Mouse (Mus musculus) CD8-positive naive resting alpha-beta T cell, adult 2 months (primary cell): ENCODE measurements around the gene Taf6l.

Source experiments
- DNase-seq, 2 experiments: peaks; one replicate each; pipeline ENCODE4 v3.0.0; 2022; ENCODE audit warnings: low read depth in 2 of 2, low spot score in 2 of 2

Gene Taf6l

DNA sequence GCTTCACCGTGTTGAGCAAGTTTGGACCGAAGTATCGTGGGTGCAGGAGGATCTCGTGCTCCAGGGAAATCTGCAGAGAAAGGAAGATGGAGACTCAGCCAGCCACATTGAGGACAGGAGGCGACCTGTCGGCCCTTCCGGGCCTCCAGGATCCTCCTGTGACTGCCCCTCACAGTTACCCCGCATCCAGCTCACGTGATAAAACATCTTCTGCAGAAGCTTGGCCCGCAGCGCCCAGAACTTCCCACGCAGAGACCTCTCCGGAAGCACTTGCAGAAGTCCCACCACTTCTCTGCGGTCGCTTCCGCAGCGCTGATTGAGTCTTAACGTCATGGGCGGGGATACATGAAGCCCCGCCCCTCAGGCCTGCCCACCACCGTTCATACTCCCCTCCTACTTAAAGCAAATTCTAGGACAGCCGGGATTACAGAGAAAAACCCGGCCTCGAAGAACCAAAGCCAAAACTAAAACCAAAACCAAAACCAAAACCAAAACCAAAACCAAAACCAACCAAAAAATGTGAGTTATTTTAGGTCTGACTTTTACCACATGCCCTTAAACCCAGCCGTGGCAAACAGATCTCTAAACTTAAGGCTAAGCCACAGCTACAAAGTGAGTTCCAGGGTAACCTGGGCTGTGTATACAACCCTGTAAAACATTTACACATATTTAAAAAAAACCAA is 12.2 kb upstream of the Taf6l start, which contains the start of gene Polr2g:
TSS of gene Polr2g (minus strand) at position 314 of the 683 bp plus-strand sequence.
- DNase-seq: peak; percentile 81 to 85

DNA sequence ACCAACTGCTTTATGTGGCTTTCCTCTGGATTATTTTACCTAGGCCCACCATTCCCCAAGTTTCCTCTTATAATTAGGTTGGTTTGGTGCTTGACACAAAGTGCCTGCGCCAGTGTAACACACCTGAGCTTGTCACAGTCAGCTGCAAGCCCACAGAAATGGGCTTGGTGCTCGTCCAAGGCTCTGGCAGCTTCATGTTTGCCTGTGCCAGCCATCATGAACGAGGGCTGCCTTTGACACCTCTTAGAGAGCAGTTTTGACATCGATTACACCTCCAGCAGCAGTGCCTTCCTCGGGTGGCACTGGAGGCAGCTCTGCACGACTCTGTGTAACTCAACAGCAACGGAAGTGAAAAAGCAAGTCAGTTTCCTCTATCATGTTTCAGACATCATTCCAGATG is 4.0 kb upstream of the Taf6l start:
- no peak for DNase-seq

DNA sequence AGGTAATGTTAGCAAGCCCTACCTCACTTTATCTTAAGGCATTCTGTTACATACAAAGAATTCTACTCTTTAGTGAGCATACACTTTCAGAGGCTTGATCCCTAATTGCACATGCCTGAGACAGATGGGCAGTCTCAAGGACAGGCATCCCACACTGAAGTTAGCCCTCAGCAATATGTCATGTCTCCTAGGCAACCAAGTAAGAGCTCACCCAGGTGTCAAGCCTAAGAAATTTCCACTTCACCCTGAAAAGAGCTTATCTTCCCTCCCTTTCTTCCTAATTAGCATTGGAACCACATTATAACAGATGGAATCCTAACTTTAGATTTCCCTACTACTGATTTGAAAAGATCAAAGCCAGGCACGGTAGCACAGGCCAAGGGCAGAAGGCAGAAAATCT is 3.0 kb upstream of the Taf6l start:
- DNase-seq: no peak

DNA sequence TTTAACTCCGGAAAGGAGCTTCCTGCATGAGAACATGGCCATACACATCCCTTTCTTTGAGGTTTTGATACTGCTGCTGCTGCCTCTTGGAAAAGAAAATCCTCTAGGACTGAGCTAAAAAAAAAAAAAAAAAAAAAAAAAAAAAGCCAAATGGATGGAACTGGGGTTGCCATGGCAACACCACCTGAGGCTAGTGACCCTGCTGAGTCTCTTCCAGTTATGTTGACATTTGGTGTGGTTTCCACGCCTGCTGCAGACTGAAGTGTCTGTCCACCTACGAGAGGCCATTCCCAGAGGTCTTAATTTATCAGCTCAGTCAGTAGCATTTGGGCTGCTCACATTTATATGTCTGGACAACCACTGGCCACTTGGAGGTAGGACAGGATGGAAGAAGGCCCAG is 2.3 kb upstream of the Taf6l start:
- no peak for DNase-seq

DNA sequence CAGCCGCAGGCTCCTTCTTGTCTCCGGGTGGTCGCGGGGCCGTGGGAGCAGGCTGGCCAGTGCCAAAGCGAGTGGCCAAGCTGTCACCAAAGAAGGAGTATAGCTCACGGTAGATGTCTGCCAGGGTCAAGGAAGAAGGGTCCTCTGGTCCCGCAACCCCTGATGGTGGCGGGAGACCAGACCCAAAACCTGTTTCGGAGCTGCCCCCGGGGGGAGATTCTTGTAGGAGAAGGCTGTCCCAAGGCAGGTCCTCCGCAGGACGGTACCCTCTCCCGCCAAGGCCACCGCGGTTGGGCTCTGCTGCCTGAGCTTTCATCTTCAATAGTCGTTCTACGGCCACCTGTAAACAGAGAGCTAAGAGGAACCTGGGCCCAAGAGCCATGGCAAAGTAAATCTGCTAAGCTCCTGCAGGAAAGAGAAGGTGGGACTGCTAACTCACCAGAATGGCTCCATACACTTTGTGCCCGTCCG is 11.2 kb downstream of the Taf6l start:
- no peak for DNase-seq

DNA sequence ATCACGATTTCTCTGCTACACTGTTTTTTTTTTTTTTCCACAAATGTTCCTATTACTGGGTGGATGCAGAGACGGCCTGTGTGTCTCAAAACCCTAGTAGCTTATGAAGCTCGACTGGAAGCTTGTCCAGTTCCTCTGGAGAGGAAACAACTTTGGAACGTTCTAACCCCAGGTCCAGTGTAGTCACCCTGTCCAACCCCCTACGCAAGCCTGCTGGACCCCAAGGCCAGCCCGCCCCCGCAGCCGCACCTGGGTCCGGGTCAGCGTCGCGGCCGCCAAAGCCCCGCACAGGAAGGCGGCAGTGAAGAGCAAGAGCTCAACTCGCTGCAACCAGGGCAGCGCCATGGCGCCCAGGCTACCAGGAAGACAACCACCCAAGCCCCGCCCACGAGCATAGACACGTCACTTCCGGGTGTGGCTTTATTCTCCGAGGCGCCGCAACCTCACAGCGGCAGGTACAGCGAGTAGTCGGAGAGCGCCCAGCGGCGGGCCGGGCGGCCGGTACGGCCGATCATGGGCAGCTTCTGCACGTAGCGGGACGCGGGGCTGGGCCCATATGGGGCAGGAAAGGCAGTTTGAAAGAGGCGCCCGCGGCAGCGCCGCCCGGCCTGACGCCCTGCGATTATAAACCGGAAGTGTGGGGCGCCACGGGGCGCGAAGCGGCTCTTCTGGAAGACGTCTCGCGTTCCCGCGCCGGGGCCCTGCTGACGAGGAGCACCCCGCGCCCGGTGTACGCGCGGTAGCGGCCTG is 12.0 kb downstream of the Taf6l start, which contains the start of gene Tmem179b:
TSS of gene Tmem179b (minus strand) at position 382 of the 750 bp plus-strand sequence.
- DNase-seq: peak; percentile 95 to 98

DNA sequence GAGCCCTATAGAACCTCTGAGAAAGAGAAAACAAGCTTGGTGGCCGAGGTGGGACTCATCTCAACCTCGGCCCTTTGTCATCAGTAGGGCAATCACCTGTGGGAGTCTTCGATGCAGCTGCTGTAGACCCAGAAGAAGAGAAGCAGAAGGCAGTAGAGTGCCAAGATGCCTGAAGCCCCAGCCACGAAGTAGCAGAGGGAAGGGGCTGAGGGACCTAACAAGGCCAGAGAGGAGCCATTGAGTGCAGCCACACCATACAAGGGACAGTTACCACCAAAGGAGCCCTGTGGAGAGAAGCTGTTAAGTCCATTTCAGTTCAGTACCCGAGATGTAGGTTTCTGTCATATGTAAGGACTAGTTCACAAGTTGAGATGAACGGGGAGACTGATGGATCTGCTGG is 12.8 kb downstream of the Taf6l start:
- no peak for DNase-seq

DNA sequence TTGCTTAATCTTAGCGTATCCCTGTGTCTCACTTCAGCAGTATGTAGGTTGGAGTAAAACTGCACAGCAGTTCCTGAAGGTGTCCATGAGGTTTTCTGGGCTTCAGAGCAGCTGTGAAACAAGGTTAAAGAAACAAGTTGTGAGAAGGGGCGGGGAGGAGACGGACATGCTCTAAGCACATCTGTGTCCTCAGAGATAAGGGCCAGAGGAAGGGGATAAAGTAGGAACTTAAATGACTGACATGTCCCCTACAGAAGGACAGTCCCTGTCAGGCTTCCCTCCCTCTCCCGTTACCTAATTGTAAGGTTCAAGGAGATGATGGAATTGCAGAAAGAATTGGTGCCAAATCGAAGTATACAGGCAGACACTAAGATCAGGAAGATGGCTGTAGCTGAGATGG is 13.2 kb downstream of the Taf6l start:
- no peak for DNase-seq

DNA sequence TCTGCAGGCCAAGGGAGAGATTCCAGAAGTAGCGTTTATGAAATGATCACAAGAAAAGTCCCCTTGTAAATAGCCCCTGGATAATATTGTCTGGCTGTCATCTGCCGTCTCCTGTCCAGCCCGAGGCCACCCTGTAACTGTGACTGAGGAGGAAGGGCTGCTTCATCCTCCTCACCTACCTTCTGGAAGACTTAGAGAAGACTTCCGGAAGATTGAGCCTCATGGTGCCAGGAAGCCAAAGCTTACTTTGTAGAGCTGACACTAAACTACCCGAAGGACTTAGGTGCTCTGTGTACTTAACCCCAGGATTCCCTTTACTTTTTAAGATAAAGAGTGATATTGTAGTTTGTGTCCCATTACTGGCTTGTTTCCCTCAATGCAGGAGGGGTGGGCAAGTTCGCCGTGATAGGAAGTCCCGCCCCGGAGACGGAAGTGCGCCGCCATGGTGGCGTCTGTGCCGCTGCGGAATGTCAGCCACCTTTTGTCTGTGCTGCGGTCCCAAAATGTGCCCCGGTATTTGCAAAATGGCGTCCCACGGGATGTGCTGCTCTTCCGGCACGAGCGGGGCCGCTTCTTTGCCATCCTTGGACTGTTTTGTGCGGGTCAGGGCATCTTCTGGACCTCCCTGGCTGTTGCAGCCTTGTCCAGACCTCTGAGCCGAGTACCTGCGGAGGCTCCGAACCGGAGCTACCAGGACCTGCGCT is 15.5 kb downstream of the Taf6l start, which contains the start of gene Tmem223:
TSS of gene Tmem223 (plus strand) at position 430 of the 704 bp plus-strand sequence.
- peak; percentile 72 to 75 for DNase-seq

DNA sequence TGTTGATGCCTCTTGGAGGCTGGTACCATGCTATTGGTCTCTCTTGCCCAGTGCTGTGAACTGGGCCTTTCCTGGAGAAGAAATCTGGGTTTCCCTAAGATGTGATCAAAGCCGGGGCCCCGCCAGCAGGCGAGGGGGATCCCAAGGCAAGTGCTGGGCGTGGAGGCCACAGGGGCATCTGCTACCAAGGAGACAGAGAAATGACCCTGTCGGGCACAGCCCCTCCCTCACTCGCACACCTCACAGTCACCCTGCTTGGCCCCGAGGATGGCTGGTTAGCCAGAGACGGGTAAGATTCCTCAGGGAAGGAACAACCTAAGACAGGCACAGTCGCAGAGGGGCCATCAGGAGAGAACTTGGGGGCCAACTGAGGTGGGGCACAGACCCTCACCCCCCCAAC is 20.7 kb downstream of the Taf6l start:
- DNase-seq: no peak

DNA sequence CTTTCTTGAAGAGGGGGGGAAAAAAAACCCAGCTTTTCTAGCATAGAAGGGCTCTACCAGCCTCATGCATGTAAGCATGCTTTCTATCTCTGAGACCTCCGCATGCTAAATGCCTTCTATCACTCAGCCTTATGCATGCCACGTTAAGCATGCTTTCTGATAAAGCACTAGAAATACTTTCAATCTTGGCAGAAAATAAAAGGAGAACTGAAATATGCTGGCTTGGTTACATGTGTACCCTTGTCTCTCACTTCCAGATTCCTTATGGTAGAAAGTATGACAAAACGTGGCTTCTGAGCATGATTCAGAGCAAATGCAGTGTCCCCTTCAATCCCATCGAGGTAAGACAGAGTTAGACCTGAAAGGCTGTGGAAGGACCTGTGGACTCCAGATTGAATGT is 22.9 kb downstream of the Taf6l start:
- no peak for DNase-seq

DNA sequence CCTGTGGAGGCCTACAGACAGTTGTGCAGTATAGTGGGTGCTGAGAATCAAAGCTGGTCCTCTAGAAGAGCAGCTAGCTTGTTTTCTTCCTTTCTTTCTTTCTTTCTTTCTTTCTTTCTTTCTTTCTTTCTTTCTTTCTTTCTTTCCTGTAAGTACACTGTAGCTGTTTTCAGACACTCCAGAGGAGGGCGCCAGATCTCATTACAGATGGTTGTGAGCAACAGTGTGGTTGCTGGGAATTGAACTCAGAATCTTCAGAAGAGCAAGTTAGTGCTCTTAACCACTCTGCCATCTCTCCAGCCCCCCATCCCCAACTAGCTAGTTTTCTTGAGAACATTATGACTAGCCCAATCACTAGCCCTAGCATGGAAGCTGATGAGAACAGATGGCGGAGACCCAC is 25.5 kb downstream of the Taf6l start:
- no peak for DNase-seq

DNA sequence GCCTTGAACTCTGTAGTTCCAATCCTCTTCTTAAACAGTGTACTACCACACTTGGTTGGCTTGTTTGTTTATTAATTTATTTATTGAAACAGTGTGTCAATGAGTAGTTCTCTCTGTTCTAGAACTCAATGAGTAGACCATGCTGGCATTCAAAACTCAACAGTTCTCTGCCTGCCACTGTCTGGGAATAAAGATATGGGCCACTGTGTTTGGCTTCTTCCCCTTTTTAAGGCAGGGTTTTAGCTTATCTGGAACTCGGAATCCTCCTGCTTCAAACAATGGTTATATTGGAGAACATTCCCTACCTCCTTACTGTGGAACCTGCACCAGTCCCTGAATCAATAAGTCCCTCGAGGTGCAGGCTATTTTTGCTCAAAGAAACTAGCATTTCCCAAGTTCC is 27.3 kb downstream of the Taf6l start:
- no peak for DNase-seq

DNA sequence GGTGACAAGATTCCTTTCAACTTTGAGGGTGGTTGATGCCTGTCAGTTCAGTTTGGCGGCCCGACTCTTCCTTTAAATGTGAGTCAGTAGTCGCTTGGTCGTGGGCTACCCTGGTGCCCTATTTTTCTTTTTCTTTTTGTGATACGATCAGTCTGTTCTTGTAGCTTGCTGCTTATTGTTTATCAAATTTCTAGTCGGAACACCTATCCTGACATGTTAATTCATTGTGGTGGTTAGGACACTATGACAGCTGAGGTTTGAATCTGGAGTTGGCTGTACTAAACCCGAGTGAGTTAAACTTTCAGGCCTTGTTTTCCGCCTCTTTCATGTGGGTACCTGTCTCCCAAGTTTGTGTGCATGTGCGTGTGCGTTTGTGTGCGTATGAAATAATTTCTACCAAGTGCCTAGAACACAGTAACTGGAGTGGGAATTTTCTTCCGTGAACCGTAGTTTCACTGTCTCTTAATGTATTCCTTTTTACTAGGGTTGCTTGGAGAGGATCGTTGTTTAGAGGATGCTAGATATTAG is 28.7 kb downstream of the Taf6l start:
- no peak for DNase-seq

DNA sequence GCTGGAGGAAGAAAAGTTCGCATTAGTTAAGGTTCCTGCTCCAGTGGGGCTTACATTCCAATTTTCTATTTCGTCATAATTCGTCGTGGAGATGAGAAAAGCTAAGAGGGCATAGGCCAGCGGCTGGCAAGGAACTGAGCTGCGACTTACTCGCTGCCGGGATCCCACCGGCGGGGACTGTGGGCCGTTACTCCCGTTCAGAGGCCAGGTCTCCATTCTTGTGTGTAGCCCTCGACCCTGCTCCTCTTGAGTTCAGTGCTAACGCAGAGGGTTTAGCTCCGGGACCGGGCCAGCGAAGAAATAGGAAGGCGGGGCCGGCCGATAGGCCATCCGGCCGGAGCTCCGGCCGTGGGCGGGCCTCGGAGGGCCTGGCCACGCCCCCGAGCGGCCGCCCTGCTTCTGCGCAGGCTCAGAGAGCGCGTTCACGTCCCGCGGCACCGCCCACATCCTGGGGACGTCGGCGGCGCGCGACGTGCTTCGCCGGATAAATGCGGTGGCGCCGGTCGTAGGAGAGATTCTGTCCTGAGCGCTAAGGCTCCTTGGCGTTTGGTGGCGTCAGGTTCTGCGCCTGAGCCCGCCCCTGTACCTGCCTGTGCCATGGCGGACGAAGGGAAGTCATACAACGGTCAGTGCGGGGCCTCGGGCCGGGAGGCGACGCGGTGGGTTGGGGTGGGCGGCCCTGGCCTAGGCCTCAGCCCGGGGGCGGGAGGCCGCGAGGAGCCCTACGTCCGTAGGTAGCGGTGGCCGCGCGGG is 29.4 kb downstream of the Taf6l start, which contains the start of gene Nxf1:
TSS of gene Nxf1 (plus strand) at position 439 of the 753 bp plus-strand sequence.
- peak; percentile 83 to 84 for DNase-seq

DNA sequence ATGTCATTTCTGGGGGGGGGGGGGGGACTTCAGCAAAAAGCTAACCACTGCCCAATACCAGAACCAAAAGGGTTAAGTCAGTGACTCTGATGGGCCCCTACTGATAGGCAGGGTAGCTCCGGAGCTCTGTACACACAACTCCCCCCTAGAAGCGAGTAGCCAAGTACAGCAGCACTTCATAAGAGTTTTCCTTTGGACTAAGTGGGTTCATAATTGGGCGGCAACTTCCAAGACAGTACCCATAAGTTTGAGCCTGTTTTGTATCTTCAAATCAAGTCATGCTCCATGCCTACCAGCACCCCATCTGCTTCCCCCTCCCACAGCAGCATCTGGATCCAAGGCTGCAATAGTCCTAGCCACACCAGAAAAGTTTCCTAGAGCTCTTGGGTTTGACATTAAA is 30.6 kb downstream of the Taf6l start:
- no peak for DNase-seq

DNA sequence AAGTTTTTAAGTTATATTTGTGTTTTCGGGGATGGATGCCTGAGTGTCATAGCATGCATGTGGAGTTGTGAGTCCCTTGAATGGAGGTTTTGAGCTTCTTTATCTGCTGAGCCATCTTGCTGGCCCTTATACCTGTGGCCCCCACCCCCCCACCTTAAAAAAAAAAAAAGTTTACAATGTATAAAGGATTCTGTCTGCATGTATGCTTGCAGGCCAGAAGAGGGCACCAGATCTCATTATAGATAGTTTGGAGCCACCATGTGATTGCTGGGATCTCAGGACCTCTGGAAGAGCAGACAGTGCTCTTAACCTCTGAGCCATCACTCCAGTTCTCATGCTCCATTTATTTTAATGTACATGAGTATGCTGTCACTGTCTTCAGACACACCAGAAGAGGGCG is 38.8 kb downstream of the Taf6l start:
- DNase-seq: no peak

DNA sequence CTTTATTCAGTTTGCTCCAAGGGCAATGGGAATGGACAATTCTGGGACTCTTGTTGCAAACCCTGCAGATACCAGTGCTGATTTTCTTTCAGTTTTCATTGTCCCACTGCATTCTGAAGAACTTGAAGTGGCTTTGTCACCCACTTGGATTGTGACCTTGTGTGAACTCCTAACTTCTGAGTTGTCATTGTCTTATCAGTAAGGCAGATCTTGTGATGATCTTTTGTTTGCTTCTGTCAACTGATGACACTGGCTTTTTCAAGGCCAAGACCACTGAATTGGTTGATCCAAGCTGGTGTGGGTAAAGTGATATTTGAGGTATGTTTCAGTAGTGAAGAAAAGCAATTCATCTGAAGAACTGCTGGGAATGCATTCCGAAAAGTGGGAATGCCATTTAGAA is 40.8 kb downstream of the Taf6l start:
- no peak for DNase-seq

DNA sequence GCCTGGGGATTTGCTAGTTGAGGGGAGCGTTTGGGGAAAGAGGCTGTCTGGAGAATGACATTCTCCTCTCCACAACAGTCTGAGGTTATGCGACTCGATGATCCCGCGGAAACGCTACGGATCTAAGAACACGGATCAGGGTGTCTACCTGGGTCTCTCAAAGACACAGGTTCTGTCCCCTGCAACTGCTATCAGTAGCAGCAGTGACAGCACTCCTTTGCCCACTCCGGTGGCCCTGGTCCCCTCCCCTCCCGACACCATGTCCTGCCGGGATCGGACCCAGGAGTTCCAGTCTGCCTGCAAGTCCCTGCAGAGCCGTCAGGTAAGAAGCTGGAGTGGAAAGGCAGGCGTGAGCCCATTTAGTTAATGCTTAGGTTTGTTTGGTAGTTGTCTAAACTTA is 44.0 kb downstream of the Taf6l start:
- DNase-seq: no peak

DNA sequence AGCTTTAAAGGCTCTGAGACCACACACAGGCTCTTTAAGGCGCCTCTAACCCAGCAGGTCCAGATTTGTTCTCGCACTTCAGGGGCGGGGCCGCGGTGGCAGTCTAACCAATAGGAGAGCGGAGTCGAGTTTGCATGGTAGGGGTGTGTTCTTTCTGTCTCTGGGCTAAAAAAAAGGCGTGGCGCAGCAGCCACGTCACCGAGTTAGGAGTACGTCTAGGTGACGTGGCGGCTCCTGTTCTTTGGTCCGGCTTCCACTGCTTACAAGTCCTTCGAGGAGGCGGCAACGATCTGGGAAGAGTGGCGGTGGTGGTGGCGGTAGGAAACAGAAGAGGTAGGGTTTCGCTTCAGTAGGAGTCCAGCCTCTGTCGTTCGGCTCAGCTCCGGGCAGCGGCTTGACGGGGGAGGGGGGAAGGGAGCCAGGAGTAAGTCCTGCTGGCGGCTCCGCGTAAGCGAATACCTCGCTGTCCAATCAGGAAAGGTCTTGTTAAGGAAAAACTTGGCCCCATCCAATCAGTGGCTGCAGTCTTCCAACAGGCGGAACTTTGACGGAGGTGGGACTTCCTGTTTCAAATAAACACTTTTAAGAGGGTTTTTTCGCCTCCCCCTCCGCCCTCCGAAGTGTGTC is 44.9 kb downstream of the Taf6l start, which contains the start of gene Stx5a:
TSS of gene Stx5a (plus strand) at position 171 of the 627 bp plus-strand sequence.
- DNase-seq: peak; percentile 91 to 96
